Mouse (Mus musculus) heart, postnatal 0 days (tissue): ENCODE data around the gene Negr1.

ENCODE experiments used
- CTCF ChIP-seq: IDR thresholded peaks from 2 replicates; pipeline ENCODE4 v1.5.1; 2016; ENCODE audit warnings: antibody characterized with exemption, control low read depth, low read depth
- EP300 ChIP-seq: IDR thresholded peaks from 2 replicates; pipeline ENCODE4 v1.6.1; 2016; ENCODE audit warnings: antibody characterized with exemption, low read depth

GRCm38 (mm10) chr3:156952970-156953369 lies 391.4 kb downstream of the Negr1 start:
- TF ChIP-seq CTCF (no peak), EP300 (no peak)
